Mouse (Mus musculus) kidney, postnatal 36 days (tissue): ENCODE data around the gene Gm20388.
A peak's percentile ranks its signal among the peaks of the same experiment; 100 is the strongest.

Experiments used
- DNase-seq, 2 experiments: peaks; one replicate each; pipeline ENCODE4 v3.0.0; 2021 to 2022; ENCODE audit warnings: mixed read lengths in 2 of 2

Gene Gm20388

DNA sequence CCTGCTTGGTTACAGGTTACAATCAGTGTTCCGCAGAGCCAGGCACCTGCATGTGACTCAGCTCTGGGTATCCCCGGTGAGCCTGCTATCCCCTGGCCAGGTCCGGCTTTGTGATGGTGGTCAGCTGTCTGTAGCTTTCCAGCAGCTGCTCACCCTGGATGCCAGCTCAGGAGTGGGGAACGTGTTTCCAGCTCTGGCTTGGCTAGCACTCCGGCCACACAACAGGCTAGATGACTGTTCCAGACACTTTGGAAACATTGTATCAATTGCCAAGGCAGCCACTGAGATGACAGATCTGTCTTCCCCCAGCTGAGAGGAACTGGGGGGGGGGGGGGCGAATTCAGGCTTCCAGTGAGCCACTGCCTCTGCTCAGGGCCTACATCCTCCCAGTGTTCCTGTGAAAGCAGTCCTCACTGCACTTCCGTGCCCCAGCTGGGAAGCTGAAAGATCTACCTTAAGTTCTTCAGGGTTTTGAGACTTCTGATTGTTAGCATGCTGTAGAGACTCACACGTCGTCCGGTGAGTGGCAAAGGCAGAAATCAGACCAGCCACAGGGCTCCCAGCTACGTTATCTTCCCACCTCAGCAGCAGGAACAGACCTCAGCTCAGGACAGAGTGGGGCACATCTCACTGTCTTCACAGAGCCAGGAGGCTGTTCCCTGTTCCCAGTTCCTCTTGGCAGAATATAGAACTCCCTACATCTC lies 4408.1 kb downstream of the Gm20388 start:
- no peak for DNase-seq

DNA sequence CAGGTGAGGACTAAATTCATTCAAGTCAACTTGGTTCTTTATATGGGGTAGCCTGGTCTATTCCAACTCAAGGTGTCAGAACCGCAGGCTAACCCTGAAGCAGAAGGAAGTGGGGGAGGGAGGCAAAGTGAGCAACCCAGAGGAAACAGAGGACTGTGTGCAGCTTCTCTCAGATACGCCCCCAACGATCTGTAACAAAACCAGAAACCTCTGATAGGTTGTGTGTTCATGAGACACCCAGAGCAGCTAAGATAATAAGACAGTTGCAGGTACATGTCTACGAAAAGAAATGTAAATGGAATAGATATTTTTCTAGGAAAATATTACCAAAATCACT lies 4408.6 kb downstream of the Gm20388 start:
- no peak for DNase-seq

DNA sequence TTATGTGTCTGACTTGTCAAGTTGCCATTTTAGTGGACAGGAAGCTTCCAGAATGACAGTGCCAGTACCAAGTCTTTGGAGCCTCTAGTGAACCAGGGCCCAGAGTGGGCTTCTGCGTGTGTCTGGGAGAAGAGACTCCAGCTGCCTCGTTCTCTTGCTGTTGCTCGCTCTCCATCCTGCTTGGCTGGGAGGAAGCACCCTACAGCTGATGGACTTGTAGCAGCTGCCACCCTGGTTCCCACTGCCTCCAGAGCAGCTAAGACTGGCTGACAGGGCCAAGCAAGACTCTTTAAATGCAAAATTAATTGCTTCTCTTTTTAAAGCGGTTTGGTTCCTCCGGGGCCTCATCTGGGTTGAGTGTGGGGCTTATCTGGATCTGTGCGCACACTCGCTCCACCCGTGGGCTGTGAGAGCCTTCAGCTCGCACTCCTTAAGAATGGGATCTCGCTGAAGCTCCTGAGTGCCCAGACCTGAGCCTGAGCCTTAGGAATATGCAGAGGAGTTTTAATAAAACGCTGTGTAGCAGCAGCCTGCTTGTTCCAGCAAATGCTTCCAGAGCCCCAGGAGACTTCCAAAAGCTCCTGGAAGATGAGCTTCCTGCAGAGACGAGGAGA lies 4410.7 kb downstream of the Gm20388 start:
- no peak for DNase-seq

DNA sequence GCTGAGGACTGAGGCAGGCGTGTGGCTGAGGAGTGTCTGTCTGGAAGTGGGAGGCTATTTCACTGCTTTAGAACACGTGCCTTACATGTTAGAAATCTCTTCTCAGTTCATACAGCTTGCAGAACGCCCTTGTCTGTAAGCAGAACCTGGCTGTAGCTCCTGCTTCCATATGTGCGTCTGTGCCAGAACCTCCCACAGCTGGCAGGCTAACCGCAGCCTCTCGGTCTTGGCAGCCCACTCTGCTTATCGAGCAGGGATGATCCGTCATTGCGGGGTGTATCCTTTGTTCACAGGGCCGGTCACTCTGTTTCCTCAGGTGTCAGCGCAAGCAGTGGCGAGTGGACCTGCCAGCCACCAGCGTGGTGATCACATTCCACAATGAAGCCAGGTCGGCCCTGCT lies 4412.7 kb downstream of the Gm20388 start:
- no peak for DNase-seq

DNA sequence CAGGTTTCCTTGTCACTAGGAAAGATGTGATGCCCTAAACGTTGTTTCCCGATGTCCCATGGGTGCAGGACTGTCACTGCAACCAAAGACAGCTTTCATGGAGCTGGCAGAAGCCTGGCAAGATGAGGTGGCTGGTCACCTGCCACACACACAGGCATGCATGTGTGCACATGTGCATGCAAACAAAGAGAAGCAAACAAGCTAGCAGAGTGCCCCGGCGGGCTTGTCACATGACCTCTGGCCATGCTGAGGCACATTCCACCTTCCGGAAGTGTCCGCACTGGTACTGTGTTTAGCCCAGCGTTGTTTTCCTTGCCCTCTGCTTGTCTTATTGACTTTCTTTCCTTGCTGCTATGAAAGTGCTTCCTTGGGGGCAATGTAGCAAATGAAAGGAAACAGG lies 4417.6 kb downstream of the Gm20388 start:
- no peak for DNase-seq

DNA sequence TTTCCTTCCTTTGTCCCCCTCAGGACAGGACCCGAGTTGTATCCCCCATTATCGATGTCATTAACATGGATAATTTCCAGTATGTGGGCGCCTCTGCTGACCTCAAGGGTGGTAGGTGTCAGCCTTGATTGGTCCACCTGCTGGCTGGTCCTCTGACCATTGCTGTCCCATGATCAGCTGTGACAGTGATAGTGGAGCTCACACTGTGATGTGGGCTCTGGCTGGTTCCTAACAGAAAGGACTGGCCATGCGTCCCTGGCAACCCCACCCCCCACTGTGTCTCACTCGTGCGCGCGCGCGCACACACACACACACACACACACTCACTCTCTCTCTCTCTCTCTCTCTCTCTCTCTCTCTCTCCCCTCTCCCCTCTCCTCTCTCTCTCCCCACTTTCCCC lies 4419.0 kb downstream of the Gm20388 start:
- no peak for DNase-seq

DNA sequence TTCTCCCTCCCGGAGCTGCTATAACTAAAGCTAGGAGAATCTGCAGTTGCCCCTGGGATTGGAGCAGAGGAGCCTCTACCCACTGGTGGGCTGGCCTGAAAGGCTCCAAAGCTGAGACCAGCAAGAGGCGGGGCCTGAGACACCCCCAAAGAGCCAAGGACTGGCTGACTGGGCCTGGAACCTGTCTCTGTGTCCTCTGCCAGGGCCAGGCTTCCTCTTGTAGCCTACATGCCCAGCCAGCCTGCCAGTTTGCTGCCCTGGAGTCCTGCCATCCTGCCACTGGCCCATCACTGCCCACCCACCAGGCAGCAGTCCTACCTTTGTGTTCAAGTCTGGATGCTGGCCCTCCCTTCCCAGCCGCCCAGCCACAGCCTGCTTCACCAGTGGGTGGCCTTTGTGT lies 4419.8 kb downstream of the Gm20388 start:
- DNase-seq = no peak

DNA sequence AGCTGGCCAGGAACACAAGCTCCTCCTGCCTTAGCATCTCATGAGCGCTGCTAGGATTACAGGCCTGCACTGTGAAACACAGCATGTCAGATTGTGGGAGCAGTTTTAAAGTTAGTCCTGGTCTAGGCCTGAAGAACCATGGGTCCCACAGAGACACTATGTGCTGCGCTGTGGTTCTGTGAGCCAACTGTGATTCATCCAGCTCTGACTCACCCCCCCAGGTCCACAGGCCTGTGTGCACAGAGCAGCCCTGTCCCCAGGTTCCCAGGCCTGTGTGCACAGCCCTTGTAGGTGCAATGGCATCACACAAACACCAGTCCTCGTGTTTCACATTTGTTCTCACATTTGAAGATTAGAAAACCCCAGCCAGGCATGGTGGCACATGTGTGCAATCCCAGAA lies 4420.5 kb downstream of the Gm20388 start:
- no peak for DNase-seq

DNA sequence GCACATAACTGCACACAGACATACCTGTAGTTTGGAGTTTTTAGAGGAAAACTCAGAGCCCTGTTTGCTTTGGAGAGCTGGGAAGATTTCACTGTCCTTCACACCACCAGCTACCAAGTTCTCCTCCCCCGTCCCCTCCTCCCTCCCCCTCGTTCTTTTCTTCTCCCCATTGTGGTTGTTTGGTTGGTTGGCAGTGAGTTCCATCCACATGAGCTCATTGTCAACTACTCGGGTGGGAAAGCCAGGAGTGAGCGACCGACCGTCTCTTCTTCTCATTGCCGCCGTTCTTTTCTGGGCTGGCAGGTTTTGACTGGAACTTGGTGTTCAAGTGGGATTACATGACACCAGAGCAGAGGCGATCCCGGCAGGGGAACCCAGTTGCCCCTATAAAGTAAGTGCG lies 4421.1 kb downstream of the Gm20388 start:
- no peak for DNase-seq

DNA sequence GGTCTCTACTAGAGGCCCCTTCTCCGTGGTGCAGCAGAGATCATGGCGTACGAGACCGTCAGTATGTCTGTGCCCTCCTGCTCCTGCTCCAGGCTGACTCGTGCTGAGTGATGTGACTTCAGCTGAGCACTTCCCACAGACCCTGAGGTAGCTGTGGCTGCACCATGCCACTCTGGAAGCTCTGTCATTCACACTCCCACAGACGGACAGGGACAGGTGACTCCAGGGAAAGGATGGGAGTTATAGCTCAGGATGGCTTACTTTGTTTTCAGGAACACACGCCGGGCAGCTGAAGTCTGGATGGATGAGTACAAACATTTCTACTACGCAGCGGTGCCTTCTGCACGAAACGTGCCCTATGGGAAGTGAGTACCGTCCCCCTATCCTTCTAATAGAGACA lies 4425.7 kb downstream of the Gm20388 start:
- no peak for DNase-seq

DNA sequence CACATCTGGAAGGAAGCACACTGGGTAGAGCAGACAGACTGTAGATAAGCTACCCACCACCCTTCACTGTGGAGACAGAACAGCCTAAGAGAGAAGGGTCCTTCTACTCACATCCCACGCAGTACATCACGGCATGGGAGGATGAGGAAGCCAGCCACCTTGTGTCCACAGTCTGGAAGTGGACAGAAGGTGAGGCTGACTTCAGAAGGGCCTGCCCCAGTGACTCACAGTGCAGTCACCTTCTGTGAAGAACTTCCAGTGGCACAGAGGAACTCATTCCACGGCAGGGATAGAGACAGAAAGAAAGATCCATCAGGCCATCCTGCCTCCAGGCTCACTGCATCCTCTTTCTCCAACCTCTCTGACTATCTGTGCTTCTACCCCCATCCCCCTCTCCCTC lies 4429.1 kb downstream of the Gm20388 start:
- no peak for DNase-seq

DNA sequence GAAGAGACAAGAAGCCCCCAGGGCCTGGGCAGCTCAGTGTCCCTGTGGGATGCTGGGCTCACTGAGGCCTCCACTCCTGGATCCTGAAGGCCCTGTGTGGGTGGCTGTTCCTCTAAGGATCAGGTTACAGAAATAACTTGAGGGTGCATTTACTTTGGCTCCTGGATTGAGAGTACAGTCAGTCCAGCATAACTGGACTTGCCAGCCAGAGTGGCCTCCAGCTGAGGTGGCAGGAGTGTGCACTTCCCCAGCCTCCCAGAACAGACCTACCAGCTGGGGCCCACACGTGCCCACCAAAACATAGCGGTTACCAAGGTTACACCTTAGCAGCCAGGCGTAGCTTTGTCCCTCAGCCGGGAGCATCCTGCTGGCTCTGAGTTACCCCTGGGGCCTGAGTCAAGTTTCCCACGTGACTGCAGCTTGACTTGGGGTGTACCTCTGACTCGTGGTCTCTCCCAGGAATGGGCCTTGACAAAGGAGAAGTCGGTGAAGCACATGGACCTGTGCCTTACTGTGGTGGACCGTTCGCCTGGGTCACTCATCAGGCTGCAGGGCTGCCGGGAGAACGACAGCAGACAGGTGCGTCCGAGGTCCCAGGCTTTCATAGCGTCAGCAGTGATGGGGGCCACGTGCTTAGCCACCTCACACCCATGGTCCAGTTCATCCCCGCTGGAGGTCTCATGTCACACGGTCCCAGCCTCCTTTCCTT lies 4429.9 kb downstream of the Gm20388 start:
- no peak for DNase-seq

DNA sequence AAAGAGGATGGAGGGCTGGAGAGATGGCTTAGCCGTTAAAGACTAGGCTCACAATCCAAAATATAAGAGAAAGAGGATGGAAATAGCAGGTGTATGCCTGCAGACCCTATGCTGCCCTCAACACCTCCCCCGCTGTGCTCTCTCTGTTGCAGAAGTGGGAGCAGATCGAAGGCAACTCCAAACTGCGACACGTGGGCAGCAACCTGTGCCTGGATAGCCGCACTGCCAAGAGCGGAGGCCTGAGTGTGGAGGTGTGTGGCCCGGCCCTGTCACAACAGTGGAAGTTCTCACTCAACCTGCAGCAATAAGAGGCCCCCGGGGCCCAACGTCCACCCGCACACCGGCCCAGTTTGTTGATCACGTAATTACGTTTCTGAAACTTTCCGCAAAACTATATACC lies 4432.5 kb downstream of the Gm20388 start:
- DNase-seq = no peak

DNA sequence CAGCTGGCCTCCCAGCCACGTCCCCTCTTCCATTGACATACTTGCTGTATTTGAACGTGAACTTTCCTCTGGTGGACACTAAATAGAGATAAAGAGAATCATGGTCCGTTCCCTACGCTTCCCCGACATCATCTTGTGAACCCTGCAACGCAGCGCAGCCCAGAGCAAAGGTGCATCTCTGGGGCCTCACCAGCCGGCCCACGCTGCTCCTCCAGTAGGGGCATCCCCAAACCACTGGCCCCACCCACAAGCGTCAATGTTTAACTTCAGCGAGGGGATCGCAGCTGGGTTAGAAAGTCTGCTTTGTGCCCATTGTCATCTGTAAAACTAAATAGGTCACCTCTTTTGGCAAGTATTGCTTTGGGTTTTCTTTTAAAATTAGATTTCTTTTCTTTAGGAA lies 4433.4 kb downstream of the Gm20388 start:
- peak; percentile 39 to 73 for DNase-seq

DNA sequence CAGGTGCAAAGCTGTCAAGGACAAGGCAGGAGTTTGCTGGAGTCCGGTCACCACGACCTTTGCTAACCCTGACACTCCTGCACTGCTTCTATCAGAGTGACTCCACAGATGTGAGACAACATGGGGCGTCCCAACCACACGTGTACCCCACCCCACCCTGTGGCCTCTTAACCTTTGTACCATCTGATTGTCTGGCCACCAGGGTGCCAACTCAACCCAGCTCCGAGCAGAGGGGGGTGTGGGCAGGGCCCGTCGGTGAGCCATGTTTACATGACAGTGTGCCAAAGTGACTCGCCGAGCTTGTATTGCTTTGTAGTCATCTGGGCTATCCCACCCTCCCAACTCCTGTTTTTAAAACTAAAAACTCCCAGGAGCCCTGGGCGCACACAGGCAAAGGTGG lies 4434.5 kb downstream of the Gm20388 start:
- no peak for DNase-seq

DNA sequence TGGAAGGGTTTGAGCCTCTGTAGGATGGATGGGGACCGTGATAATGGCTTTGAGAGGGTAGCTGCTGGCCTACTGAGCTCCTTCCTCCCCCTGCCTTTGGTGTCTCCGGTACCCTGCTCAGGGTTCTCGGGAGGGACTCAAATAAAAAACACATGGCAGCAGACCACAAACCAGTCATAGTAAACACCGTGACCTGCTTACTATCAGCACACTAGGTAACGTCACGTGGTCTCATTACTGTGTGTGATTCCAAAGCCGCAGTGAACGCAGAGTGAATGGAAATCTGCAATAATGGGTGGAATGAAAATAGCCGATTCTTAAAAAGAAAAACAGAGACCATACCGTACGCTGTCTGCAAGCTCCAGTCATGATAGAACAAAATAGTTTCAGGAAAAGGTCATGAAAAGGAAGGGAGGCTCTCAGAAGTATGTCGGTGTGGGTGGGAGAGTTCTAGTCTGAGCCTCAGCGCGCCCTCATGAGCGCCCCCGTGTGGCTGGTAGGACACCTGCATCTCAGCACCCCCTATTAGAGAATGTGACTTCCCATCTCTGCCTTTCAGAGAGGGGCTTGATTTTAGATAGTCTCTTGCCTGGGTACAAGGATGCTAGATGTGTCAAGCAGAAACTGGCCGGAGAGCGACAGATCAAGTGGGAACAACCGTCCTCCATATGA lies 4436.3 kb downstream of the Gm20388 start:
- DNase-seq = peak; percentile 38 to 84

DNA sequence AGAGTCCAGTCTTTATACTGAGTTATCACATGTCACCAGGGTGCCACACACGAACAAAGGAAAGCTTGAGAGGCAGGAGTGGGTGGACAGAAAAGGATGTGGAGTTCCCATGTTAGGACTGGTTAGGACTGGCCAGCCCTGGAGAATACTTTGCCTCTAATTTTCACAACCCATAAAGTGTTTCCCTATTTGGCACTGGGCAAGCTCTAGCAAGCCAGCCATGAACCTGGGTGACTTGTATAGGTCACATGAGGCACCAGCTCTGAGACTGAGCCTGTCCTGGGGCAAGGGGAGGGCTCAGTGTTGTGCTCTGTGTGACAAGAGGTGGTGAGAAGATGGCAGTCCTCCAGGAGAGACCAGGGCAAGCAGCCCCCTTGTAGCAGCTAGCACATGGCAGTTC lies 4437.4 kb downstream of the Gm20388 start:
- DNase-seq = peak; percentile 7 to 31

DNA sequence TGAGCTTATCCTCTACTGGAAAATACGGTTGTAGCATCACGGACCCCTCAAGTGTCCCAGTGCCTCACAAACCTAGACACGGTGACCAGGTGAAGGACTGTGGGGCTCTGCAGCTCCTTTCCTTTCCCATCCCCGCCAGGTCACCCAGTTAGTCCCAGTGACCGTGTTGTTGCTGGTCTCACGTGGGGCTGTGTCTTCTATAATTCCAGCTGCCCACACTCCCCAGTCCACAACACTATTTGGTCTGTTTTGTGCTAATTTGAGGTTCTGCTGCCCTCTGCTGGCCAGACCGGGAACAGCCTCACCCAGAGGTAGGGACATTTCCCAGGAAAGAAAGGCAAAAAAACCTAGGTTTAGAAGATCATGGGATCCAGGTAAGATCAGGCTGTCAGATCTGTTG lies 4439.0 kb downstream of the Gm20388 start:
- DNase-seq = peak; percentile 76 to 92

DNA sequence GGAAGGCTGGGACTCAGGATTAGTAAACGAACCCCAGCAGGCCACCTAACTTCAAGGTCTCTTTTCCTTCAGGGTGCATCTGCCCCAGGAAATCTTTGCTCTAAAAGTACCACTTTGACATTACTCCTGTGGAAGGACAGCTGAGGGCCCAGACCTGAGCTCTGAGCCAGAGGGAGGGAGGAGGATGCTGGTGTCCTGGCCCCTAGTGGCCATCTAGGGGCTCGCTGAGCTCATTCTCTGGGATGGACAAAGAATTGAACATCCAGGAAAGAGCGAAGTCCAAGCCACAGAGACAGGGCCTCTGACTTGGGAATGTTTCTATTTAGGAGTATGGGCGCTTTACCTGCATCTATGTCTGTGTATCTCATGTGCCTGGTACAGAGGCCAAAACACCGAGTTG lies 4441.0 kb downstream of the Gm20388 start:
- DNase-seq = no peak

DNA sequence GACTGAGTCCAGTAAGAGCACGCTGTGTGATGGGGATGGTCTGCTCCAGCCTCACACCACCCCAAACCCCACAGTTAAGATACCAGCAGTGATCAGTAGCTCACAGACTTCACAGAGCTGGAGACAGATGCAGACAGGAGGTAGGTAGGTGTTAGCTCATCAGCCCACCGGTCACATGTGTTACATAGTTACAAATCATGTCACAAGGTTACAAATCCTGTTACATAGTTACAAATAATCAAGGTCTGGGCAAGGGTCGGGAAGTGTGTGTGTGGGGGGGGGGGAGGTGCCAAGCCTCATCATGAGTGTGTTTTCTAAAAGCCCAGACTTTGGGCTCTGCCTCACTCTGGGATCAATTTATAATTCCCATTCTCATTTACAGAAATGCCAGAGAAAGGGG lies 4450.3 kb downstream of the Gm20388 start:
- no peak for DNase-seq

DNA sequence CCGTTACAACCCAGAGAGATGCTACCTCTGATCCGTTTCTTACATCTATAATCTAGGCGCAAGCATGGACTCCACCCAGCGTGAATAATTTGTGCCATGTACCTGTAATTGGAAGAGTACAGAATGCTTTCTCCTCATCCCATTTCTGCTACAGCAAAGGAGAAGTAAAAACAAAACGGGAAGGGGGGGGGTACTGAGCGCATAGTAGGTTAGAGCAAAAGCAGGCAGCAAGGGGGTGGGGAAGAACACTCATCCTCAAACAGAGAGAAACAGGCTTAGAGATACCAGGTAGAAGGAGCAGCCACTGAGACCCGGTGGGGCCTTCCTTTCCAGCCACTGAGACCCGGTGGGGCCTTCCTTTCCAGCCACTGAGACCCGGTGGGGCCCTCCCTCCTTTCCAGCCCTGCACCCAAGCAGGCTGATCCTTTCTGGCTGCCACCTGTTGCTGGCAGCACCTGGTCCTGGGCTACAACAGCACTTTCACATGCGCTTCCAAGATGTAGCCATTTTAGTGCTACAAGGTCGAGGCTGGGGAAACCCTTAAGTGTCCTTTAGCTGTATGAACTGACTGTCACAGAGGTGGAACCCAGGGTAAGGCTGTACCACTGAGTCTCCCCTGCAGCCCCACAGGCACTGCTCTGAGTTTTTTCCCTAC lies 4451.3 kb downstream of the Gm20388 start:
- DNase-seq = no peak

DNA sequence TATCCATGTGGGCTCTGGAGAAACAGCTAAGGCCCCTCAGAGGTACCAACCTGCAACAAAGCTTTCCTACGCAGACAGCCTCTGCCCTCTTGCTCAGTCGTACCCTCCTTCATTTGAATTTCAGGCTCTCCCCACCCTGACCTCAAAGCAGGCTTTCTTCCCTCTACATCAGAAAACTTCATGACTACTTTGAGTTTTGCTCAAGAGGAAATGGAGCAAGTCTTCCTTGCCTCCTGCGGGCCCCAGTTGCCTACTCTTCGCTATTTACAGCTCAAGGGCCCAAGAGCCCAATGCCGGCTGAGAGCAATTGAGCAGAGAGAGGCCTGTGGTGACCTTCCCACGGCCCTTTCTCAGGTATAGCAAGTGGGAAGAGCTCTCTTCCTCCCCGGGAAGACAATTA lies 4451.9 kb downstream of the Gm20388 start:
- no peak for DNase-seq

DNA sequence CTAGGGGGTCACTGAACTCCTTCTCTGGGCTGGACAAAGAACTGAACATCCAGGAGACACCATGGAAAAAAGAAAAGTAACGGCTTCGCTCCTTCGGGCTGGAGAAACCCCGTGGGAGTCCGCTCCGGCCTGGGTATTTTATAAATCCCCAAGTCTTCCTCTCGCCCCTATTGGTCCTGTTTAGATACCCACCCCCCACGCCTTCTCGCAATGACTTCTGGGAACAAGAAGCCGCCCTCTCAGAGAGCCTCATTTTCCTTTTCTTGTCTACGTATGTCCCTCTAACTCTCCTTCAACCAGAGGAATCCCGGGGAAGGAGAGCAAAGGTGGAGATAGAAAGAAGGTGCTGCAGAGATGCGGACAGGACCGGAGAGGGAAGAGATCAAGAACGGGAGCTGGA lies 4452.7 kb downstream of the Gm20388 start:
- DNase-seq = no peak
